Mouse (Mus musculus): Measurements from ENCODE around the gene Myo5a.

DNA sequence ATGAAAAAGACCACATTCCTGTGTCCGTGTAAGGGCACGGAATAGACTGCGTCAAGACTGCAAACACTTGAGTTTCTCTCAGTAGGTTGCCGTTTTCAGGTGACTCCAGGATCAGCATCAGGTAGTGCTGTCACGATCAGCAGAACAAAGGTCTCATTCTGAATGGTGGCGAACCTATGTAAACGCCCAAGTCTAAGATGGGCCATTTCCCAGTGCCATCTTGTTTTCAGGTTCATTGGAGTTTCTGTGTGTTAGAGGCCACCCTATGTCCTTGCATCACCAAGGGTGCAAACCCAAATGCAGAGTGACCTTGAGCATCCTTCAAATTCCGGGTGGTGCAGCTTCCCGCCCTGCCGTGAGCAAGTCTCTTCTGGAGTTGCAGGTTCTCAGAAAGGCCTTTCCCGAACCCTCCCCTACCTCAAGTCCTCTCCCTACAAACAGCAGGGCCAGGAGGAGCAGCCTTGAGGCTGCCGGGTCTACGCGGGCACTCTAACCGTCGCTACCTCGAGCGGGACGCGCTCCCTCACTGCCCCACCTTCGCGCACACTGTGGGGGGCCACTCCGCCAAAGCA is at the start of gene Myo5a:
- TF ChIP-seq POLR2A (IDR thresholded peaks at IDR 0.05; ENCODE audit: borderline replicate concordance, insufficient read depth, low read length): no peak
- TF ChIP-seq CTCF (IDR thresholded peaks at IDR 0.05; ENCODE audit: borderline replicate concordance, insufficient read depth, low read depth, low read length): no peak

Data from cerebellum, adult 2 months (tissue).